In genomic region chr1:81859464-81859863, GRCm38 (mm10) we compare ENCODE assay signal across 30 mouse cellular contexts.
DNase-seq lines count a peak whose midpoint lies in the region; ATAC-seq lines count a peak whose summit lies in the region.
"Had no signal": no experiment of that assay in that cellular context is flagged by ENCODE, and none has a peak within 500 bp of the region (broad histone marks: within the 10 kb centered on the region; RNA-seq: fewer than 3 reads in every experiment).

No protein-coding gene starts in this region.

- H3K4me2 ChIP-seq in forebrain, embryonic 16.5 days (ENCODE audit: low read length) = no peak overlapping the region
- no peak overlapping the region for H3K4me2 ChIP-seq in forebrain, embryonic 13.5 days
- H3K4me2 ChIP-seq in heart, embryonic 13.5 days = no peak overlapping the region
- H3K4me2 ChIP-seq: embryonic facial prominence, embryonic 12.5 days; embryonic facial prominence, embryonic 15.5 days; heart, embryonic 11.5 days; heart, embryonic 15.5 days; hindbrain, embryonic 14.5 days had no signal

- no peak for DNase-seq in heart, postnatal 10 days
- peak; percentile 24 for DNase-seq in brain, adult 2 months (ENCODE audit: low read depth, low spot score)
- DNase-seq in telencephalon, adult 2 months (ENCODE audit: low read depth, low spot score) = peak; percentile 6
- no peak for DNase-seq in spleen, adult 12 weeks (ENCODE audit: low spot score)
- no peak for DNase-seq in right cerebral cortex, adult 2 months (ENCODE audit: low spot score in 2 of 2)
- DNase-seq: adrenal gland, postnatal 14 days; cerebellum, adult 2 months; cerebellum, adult 9-11 months; cerebellum, postnatal 25 days; gastrocnemius, adult 2 months; gastrocnemius, postnatal 14 days; heart, adult 11 months; heart, postnatal 14 days; heart, postnatal 4 days; kidney, adult 18-20 months; kidney, adult 9 months had no signal

- no peak overlapping the region for H3K4me3 ChIP-seq in forebrain, embryonic 16.5 days (replicated peaks; ENCODE audit: low read length)
- no peak overlapping the region for H3K4me3 ChIP-seq in forebrain, embryonic 13.5 days
- no peak overlapping the region for H3K4me3 ChIP-seq in heart, embryonic 13.5 days
- H3K4me3 ChIP-seq: embryonic facial prominence, embryonic 12.5 days; embryonic facial prominence, embryonic 15.5 days; erythroblast, embryonic 14.5 days; gastrocnemius, adult 2 months; heart, embryonic 15.5 days had no signal

- intact Hi-C loops in heart, postnatal 10 days (cut with DNase I) = no loop called here

- 0 out of 2 replicates have a peak, but pooled peaks have one; percentile 36 for ATAC-seq in forebrain, embryonic 16.5 days
- no peak for ATAC-seq in forebrain, embryonic 13.5 days
- ATAC-seq in heart, embryonic 13.5 days (ENCODE audit: extremely low read depth, insufficient number of reproducible peaks, low FRiP score, low TSS enrichment) = no peak
- ATAC-seq: CD4-positive, CD25-positive, alpha-beta regulatory T cell, adult 4 months; hindbrain, postnatal 0 days; inflammation-experienced regulatory T-cells, adult 6 months; intestine, embryonic 16.5 days; Patski had no signal

- H3K9ac ChIP-seq in forebrain, embryonic 16.5 days (replicated peaks; ENCODE audit: low read depth, low read length) = no peak overlapping the region
- no peak overlapping the region for H3K9ac ChIP-seq in forebrain, embryonic 13.5 days
- no peak overlapping the region for H3K9ac ChIP-seq in heart, embryonic 13.5 days
- H3K9ac ChIP-seq: embryonic facial prominence, embryonic 12.5 days; embryonic facial prominence, embryonic 15.5 days; heart, embryonic 15.5 days; hindbrain, embryonic 14.5 days had no signal

- WGBS in forebrain, embryonic 16.5 days = 30% methylated on average over 2 of the region's 2 CpGs
- 38% methylated on average over 2 of the region's 2 CpGs for WGBS in forebrain, embryonic 13.5 days
- WGBS in heart, embryonic 13.5 days = 38% methylated on average over 2 of the region's 2 CpGs

- peaks cover 3% of the 10 kb centered on the region; the same call in 1 of the 2 replicates for H3K4me1 ChIP-seq in forebrain, embryonic 16.5 days (replicated peaks; ENCODE audit: control insufficient read depth, insufficient read depth, low read length)
- no peaks in the 10 kb centered on the region for H3K4me1 ChIP-seq in forebrain, embryonic 13.5 days
- H3K4me1 ChIP-seq in heart, embryonic 13.5 days = peaks cover 33% of the 10 kb centered on the region
- H3K4me1 ChIP-seq: embryonic facial prominence, embryonic 15.5 days had no signal

- H3K36me3 ChIP-seq in forebrain, embryonic 16.5 days (ENCODE audit: control insufficient read depth, insufficient read depth) = no peaks in the 10 kb centered on the region
- H3K36me3 ChIP-seq in forebrain, embryonic 13.5 days (ENCODE audit: poor library complexity, severe bottlenecking) = no peaks in the 10 kb centered on the region
- H3K36me3 ChIP-seq in heart, embryonic 13.5 days = no peaks in the 10 kb centered on the region
- H3K36me3 ChIP-seq: embryonic facial prominence, embryonic 12.5 days; embryonic facial prominence, embryonic 15.5 days; heart, embryonic 15.5 days had no signal

- no peaks in the 10 kb centered on the region for H3K27me3 ChIP-seq in forebrain, embryonic 16.5 days (replicated peaks; ENCODE audit: control insufficient read depth, insufficient read depth, low read length)
- no peaks in the 10 kb centered on the region for H3K27me3 ChIP-seq in forebrain, embryonic 13.5 days
- H3K27me3 ChIP-seq in heart, embryonic 13.5 days (replicated peaks) = no peaks in the 10 kb centered on the region
- H3K27me3 ChIP-seq: embryonic facial prominence, embryonic 12.5 days; embryonic facial prominence, embryonic 15.5 days; heart, embryonic 15.5 days; Patski had no signal

- no peaks in the 10 kb centered on the region for H3K9me3 ChIP-seq in forebrain, embryonic 16.5 days (ENCODE audit: control insufficient read depth, low read length)
- no peaks in the 10 kb centered on the region for H3K9me3 ChIP-seq in forebrain, embryonic 13.5 days (replicated peaks)
- H3K9me3 ChIP-seq in heart, embryonic 13.5 days = no peaks in the 10 kb centered on the region
- H3K9me3 ChIP-seq: embryonic facial prominence, embryonic 12.5 days; embryonic facial prominence, embryonic 15.5 days; heart, embryonic 15.5 days had no signal

- H3K27ac ChIP-seq in forebrain, embryonic 16.5 days (ENCODE audit: low read length) = no peak overlapping the region
- H3K27ac ChIP-seq in forebrain, embryonic 13.5 days = no peak overlapping the region
- H3K27ac ChIP-seq in heart, embryonic 13.5 days (replicated peaks) = peak overlapping the region; percentile 42; the same call in 1 of the 2 replicates
- H3K27ac ChIP-seq: embryonic facial prominence, embryonic 12.5 days; embryonic facial prominence, embryonic 15.5 days; gastrocnemius, adult 2 months; heart, embryonic 15.5 days; hindbrain, embryonic 14.5 days; hindbrain, postnatal 0 days had no signal

Comparison
In these comparisons a context has a peak if more than half of its experiments do, and no peak if none do; other contexts are left out.
1. DNase-seq: peak in brain, adult 2 months (single experiment) and telencephalon, adult 2 months (single experiment); none in heart, postnatal 10 days (0 of 2), spleen, adult 12 weeks (single experiment) and right cerebral cortex, adult 2 months (0 of 2).